Mouse (Mus musculus) liver, embryonic 18 days (tissue): ENCODE results near the gene Glipr1l3. TPM values are rescaled to one million over a fixed set of nuclear protein-coding genes. Genes with fewer than 3 reads are reported as not detected.

ENCODE experiments used
- polyA plus RNA-seq: library from polyadenylated mRNA; depleted of rRNA; stranded (reverse); fragments of >200 nt; gene quantifications from 2 replicates; pipeline ENCODE4 v1.2.3, GENCODE M21; 2012; rRNA removed

The Glipr1l3 gene
- polyA plus RNA-seq: not detected in 2 replicates

GRCm38 (mm10) chr10:112159882-112160560, at the start of gene Glipr1l3:
Gene Glipr1l3, minus strand, starts transcription at chr10:112160327.

GRCm38 (mm10) chr10:112163168-112163766, 3.1 kb upstream of the Glipr1l3 start, which contains the start of gene Caps2:
Gene Caps2, plus strand, starts transcription at chr10:112163621.

Other genes starting within 250 kb of the Glipr1l3 start
- gene Krr1, start 187.7 kb downstream of the Glipr1l3 start, polyA plus RNA-seq: 8.9 and 9.0 TPM in 2 replicates
- 13.5 and 14.3 TPM in 2 replicates for gene Glipr1, start 157.7 kb downstream of the Glipr1l3 start, polyA plus RNA-seq
- gene Glipr1l1, start 100.1 kb downstream of the Glipr1l3 start, polyA plus RNA-seq: not detected in 2 replicates
- not detected in 2 replicates for gene Glipr1l2, start 77.0 kb downstream of the Glipr1l3 start, polyA plus RNA-seq
- gene Caps2, start 3.3 kb upstream of the Glipr1l3 start, polyA plus RNA-seq: 0.01 and 0.02 TPM in 2 replicates
- 0.01 and 0.02 TPM in 2 replicates for gene Kcnc2, start 110.8 kb upstream of the Glipr1l3 start, polyA plus RNA-seq